Mouse (Mus musculus) natural killer cell, adult 2 months (primary cell): ENCODE data around the gene Tnfsf12.

Experiments
- DNase-seq, 2 experiments: peaks; one replicate each; pipeline ENCODE4 v3.0.0; 2022; ENCODE audit warnings: low spot score in 2 of 2

Tnfsf12 gene

DNA sequence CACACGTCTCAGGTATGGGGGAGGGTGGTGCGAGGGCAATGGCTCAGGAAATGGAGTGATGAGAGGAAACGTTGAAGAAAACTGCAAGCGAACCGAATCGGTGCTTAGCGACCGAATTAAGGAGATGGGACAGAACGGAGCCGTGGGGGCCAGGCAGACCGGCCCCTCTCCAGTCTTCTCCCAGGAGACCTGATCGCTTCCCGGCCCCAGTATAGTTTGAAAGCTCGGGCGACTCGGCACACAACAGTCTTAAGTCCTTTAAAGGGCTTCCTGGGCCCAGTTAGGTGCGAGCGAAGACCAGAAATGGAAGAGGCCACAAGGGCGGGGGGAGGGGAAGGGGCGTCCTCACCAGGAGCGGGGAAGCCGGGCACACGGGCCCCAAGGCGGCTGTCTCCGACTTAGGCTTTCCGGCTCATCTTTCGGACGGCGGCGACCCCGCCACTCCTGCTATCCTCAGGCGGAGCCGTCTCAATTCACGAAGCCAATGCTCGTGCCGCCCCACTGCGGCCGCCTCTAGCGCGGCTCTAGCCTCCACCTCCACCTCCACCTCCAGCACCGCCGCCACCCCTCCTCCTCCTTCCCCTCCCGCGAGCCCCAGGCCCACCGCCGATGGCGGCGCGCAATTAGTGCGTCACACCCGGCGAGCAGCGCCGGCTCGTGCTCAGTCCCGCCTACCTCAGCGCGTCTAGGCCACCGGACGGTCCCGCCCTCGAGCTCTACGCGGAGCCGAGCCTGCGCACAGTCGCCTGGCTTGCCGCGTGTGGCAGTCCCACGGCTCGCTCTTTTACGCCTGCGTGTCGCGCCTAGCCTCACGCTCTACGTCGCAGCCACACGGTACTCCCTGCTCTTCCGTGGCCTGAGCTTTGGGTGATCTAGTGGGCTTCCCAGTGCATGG lies 14.1 kb downstream of the Tnfsf12 start, which contains the start of gene Senp3:
TSS of gene Senp3 (minus strand) at position 771 of the 895 bp plus-strand sequence.
- DNase-seq = peak; percentile 94 to 96

DNA sequence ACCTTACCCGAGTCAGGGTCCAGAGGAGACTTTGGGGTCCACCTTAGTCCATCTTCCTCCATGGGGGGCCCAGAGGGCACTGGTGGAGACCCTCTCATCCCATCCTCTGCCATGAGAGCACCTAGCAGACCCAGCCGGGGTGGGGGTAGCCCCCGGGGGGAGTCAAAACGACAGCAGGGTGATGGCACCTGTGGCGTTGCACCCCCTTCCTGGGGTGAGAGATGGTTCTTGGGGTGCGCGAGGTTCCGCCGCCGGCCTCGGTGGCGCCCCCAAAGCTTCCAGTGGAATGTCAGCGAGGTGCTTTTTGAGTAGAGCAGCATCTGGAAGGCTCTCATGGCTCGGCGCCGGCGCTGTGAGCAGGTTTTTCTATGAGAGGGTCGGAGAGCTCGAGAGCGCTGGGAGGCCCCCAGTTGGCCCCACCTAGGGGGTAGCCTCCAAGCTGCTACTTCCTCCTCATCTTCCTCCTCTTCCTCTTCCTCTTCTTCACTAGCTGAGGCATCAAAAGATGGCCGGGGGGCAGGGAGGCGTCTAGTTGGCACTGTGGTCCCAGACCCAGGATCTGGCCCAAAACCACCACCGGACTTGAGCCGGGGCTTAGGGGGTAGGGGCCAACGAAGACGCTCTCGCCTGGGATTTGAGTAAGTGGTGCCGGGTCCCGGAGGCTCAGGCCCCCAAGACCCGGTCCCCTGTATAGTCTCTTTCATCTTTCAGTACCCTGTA lies 15.4 kb downstream of the Tnfsf12 start:
- no peak for DNase-seq

DNA sequence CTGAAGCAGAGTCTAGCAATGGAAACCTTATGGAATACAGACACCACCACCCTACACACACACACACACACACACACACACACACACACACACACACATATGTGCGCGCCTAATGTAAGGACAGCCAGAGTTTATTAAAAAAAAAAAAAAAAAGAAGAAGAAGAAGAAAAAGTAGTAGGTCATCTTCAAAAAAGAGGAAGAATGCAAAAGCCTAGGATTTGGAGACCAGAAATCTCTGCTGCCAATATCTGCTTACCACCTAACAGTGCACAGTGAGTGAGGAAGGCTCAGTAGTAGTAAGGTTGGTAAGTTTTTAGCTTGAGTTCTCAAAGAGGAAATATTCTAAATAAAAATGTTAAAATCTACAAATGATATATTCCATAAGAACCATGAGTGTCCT lies 16.5 kb downstream of the Tnfsf12 start:
- DNase-seq = no peak

DNA sequence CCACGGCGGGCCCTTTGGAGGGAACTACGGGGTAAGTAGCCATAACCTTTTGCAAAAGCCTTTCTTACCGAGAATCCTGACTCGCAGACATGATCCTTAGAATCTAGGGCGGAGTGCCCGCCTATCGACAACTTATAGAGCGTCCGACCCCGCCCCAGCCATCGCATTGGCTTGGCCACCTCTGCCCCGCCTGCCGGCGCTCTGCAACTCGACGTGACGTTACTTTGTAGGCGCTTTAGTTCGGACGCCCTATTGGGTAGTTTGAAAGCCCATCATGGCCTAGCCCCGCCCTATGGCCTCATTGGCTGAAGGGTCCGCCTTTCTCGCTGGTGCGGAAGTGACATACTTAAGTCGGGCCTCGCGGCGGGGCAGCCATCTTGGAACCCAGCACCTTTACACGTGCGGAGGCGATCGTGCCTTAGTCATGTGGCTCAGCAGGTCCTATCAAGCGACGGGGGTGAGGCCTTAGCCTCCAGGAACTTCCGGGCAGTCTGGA lies 23.4 kb downstream of the Tnfsf12 start, which contains the start of gene Eif4a1:
TSS of gene Eif4a1 (minus strand) at position 213 of the 496 bp plus-strand sequence.
- DNase-seq = peak; percentile 100

- no peak for DNase-seq
Measured at GRCm38 (mm10) chr11:69671726-69672124, 23.9 kb downstream of the Tnfsf12 start.

DNA sequence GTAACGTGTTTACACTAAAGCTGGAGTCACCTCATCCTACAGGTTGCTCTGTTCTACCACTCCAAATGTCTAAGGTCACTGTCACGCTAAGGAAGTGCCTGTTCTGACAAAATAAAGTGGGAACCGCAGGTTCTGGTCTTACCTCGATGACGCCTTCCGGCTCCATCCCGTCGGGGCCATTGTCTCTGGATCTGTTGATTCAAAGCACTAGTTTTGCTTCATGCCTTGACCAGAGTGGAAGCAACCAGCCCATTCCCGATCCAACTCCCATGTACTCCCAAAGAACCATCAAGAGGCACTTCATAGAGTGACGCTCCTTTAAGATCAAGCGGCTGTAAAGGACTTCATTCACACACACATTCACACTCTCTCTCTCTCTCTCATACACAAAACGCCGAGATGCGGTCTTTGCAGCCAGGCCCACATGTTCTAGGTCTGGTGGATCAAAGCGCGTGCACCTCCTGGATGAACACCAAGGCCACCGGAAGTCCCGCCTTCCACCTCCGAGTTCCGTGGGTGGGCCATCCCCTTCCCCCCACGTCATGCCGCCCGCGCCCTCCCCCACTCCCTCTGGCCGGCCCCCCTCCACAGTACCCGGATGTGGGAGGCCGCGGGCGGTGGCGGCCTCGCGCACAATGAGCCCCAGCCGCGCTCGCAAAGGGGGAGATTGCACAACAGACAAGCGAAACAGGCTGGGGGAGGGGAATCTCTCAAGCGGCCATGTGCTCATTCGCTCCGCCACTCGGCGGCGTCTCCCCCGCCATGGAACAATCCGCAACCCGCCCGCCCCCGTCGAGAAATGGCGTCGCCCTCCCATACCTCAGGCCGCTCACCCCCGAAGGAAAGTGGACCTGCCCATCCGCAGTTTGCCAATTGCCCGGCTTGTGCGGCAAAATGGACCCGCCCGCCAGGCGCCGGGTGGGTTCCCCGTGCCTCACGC lies 24.6 kb downstream of the Tnfsf12 start:
- DNase-seq = peak; percentile 95 to 96

GRCm38 (mm10) chr11:69666665-69667005 lies 29.0 kb downstream of the Tnfsf12 start:
- DNase-seq = no peak

- peak; percentile 74 to 85 for DNase-seq
Measured at GRCm38 (mm10) chr11:69665961-69666664, 29.5 kb downstream of the Tnfsf12 start, which contains the start of gene Cd68. Cd68 (minus strand) TSS chr11:69666153.

DNA sequence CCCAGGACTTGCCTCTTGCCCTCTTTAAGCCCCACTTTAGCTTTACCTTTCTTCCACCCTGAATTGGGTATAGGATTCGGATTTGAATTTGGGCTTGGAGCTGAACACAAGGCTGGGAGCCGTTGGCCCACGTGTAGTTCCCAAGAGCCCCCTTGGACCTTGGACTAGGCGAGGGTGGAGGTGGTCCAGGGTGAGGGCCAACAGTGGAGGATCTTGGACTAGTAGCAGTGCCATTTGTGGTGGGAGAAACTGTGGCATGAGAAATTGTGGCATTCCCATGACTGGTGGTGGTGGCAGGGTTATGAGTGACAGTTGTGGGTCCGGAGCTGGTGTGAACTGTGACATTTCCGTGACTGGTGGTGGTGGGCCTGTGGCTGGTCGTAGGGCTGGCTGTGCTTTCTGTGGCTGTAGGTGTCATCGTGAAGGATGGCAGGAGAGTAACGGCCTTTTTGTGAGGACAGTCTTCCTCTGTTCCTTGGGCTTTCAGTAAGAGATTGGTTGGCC lies 30.1 kb downstream of the Tnfsf12 start:
- peak in 1 of 2 experiments; percentile 45 for DNase-seq

GRCm38 (mm10) chr11:69664841-69665240 lies 30.8 kb downstream of the Tnfsf12 start:
- DNase-seq = no peak

GRCm38 (mm10) chr11:69663795-69664194 lies 31.9 kb downstream of the Tnfsf12 start:
- no peak for DNase-seq

DNA sequence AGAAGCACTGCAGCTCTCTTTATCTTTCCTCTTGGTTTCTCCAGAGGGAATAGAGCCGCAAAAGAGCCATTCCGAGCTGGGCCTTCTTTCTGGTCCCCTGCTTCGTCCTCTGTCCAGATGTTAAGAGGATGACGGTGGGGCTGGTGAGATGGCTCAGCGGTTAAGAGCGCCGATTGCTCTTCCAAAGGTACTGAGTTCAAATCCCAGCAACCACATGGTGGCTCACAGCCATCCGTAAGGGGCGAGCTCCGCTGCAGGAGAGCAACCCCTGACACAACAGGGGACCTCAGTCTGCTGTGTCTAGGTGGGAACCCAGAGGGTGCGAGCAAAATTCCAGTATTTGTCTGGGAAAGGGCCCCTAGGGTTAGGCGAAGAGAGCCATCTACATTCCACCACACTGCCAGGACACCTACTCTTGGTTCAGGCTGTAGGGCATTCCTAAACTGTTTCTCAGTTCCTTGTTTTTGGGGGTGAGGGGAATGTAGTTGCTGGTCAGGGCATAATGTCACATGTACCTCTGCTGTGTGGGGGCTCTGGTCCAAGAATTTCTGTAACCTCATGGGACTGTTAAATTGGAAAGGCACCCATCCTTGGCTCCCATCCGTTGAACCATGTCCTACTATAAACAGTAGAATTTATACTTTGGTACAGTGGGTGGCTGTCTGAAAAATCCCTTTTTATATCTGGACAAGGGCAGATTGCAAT lies 32.5 kb downstream of the Tnfsf12 start:
- DNase-seq = no peak

DNA sequence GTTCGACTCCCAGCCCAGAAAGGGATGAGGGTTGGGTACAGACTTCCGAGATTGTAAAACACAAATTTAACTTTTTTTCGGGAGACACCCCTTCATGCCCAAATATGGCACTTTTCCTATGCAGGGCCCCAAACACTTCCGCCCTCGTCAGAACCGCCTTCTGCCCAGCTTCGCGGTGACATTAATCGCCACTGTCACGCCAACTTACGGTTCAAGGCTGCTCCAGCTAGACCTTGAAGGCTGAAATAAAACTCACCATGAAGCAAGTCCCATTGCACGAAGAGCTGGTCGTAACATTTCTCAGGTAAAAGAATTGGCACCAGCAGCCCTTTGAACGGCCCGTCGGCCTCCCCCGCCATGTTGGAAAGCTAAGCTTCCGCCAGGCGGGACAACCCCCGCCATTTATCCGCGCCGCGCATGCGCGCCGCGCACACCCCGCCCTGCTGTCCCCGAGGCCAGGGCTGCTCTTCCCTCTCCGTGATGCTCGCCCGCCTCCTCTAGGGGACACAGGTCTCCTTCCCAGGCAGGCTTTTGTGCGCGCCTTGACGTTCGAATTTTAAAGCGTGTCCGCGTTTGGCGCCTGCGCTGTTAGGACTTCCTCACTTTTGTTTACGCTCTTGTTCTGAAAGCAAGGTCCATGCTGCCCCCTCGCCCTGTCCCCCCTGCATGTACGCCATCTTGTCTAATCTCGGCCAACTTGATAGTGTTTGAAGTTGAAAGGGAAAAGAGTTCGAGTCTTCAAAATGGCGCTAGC lies 33.3 kb downstream of the Tnfsf12 start, which contains the start of gene Mpdu1:
TSS of gene Mpdu1 (minus strand) at position 430 of the 754 bp plus-strand sequence.
- DNase-seq = peak; percentile 94 to 96

DNA sequence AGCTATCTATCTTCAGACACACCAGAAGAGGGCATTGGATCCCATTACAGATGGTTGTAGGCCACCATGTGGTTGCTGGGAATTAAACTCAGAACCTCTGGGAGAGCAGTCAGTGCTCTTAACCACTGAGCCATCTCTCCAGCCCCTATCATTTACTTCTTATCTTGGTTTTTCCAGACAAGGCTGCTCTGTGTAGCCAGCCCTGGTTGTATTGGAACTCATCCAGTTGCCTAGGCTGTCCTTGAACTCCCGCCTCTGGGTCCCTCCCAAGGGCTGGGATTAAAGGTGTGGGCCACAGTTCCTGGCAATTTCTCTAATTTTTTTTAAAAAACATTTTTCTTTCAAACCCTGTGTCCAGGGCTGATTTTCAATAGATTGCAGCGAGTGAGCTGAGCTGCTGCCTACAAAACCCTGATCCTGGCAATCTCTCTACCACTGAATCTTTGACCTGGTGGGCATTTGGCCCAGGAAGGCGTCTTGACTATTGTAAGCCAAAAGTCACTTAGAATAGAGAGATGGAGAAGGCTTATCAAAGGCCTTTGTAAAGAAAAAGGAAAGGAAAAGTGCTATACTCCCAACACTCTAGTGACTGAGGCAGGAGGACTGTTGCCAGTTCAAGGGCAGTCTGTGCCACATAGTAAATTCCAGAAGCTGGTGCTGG lies 34.3 kb downstream of the Tnfsf12 start:
- DNase-seq = no peak

DNA sequence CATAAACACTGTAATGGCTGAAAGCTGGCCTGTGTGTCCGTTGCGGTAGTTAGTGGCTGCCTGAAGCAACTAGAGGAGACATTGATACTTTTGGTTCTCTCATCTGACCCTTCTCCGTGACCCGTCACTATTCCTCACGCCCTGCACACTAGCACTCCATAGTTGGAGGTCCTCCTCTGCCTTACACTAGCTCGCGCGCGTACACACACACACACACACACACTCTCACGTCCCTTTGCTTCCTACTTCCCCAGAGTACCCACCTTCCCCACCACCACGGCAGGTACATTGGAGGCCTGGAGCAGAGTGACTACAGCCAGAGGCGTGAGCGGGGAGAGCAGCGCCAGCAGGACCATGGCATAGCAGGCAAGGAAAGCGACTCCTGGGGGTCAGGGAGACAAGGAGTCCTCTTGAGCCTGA lies 38.2 kb downstream of the Tnfsf12 start:
- DNase-seq = no peak

GRCm38 (mm10) chr11:69656617-69657461 lies 38.8 kb downstream of the Tnfsf12 start:
- DNase-seq = peak; percentile 56 to 61

DNA sequence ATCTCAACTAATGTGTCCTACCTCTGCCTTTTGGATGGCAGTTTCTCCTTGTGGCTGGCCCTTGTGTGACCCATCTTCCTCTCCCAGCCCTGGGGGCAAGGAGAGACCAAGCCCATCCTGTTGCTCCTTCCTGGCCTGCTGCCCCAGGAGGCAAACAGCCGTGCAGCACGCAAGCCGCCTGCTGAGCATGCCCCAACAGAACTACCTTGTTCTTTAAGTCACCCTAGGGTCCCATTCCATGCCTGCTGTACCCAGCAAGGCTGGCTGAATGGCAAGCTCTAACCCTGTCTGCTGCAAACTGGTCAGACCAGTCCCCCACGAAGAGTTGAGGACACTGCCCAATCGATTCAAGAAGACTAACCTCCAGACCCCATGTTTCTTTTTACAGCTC lies 39.6 kb downstream of the Tnfsf12 start:
- no peak for DNase-seq
